Comparison of ENCODE assay signal across 14 mouse cellular contexts in the genomic region with DNA sequence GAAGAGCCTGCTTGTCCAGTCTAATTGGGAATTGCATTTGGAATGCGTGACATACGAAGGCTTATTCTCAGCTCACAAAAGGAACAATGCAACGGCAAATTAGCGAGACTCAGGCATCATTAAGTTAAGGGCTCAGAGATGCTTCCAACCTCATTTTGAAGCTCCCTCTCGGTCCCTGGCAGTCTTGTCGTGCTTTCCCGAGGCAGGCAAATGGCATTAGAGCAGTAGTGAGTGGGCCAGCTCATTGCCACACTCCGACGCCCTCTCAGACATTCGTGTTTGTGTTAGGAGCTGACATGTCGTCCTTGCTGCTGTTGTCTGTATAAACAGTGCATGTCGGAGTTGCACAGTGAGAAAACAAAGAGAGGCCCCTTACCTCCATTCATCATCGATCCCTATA.
DNase-seq lines count a peak whose midpoint lies in the region; ATAC-seq and TF ChIP-seq lines count a peak whose summit lies in the region.
"Had no signal": no experiment of that assay in that cellular context is flagged by ENCODE, and none has a peak within 500 bp of the region (broad histone marks: within the 10 kb centered on the region; RNA-seq: fewer than 3 reads in every experiment).

No protein-coding gene starts in this region.

- H3K36me3 ChIP-seq in hindbrain, embryonic 10.5 days: no peaks in the 10 kb centered on the region
- H3K36me3 ChIP-seq in midbrain, embryonic 15.5 days (replicated peaks): no peaks in the 10 kb centered on the region
- no peaks in the 10 kb centered on the region for H3K36me3 ChIP-seq in thymus, adult 2 months (ENCODE audit: control insufficient read depth, insufficient read depth, low read length)
- H3K36me3 ChIP-seq: embryonic facial prominence, embryonic 15.5 days; G1E had no signal

- TF ChIP-seq POLR2A in thymus, adult 2 months (IDR thresholded peaks at IDR 0.05; ENCODE audit: control insufficient read depth, extremely low read depth, insufficient read depth, low read length, poor library complexity): no peak

- peaks cover 21% of the 10 kb centered on the region for H3K4me1 ChIP-seq in hindbrain, embryonic 10.5 days (replicated peaks)
- peaks cover 10% of the 10 kb centered on the region for H3K4me1 ChIP-seq in midbrain, embryonic 15.5 days
- H3K4me1 ChIP-seq in thymus, adult 2 months (replicated peaks; ENCODE audit: control insufficient read depth, insufficient read depth, low read length): no peaks in the 10 kb centered on the region

- H3K4me3 ChIP-seq in hindbrain, embryonic 10.5 days: peak overlapping the region; percentile 20
- H3K4me3 ChIP-seq in midbrain, embryonic 15.5 days: no peak overlapping the region
- no peak overlapping the region for H3K4me3 ChIP-seq in thymus, adult 2 months (ENCODE audit: control insufficient read depth, insufficient read depth, low read length)
- H3K4me3 ChIP-seq: embryonic facial prominence, embryonic 15.5 days; gastrocnemius, adult 2 months had no signal

- H3K27me3 ChIP-seq in hindbrain, embryonic 10.5 days (ENCODE audit: insufficient read depth, poor library complexity, severe bottlenecking): no peaks in the 10 kb centered on the region
- H3K27me3 ChIP-seq in midbrain, embryonic 15.5 days (replicated peaks): no peaks in the 10 kb centered on the region
- H3K27me3 ChIP-seq in thymus, adult 2 months (ENCODE audit: control insufficient read depth, insufficient read depth, low read length): no peaks in the 10 kb centered on the region
- H3K27me3 ChIP-seq: embryonic facial prominence, embryonic 15.5 days had no signal

- TF ChIP-seq CTCF in thymus, adult 2 months (IDR thresholded peaks at IDR 0.05; ENCODE audit: borderline replicate concordance, control insufficient read depth, extremely low read depth, insufficient read depth, low read length, poor library complexity): no peak

- peak; percentile 48 for ATAC-seq in midbrain, embryonic 15.5 days (replicated peaks)

- H3K27ac ChIP-seq in hindbrain, embryonic 10.5 days: peak overlapping the region; percentile 54; the same call in 1 of the 2 replicates
- H3K27ac ChIP-seq in midbrain, embryonic 15.5 days: peak overlapping the region; percentile 60
- H3K27ac ChIP-seq in thymus, adult 2 months (ENCODE audit: control insufficient read depth, insufficient read depth, low read length): no peak overlapping the region
- H3K27ac ChIP-seq: embryonic facial prominence, embryonic 15.5 days; gastrocnemius, adult 2 months had no signal

- H3K9me3 ChIP-seq in hindbrain, embryonic 10.5 days: no peaks in the 10 kb centered on the region
- H3K9me3 ChIP-seq in midbrain, embryonic 15.5 days: no peaks in the 10 kb centered on the region
- H3K9me3 ChIP-seq: embryonic facial prominence, embryonic 15.5 days; G1E had no signal

- 17% methylated on average over 13 of the region's 13 CpGs for WGBS in hindbrain, embryonic 10.5 days
- 13% methylated on average over 13 of the region's 13 CpGs for WGBS in midbrain, embryonic 15.5 days
- 89% methylated on average over 13 of the region's 13 CpGs for WGBS in thymus, adult 2 months

- 0 out of 2 replicates have a peak overlapping the region, but pooled peaks have one; percentile 11 for H3K9ac ChIP-seq in midbrain, embryonic 15.5 days
- H3K9ac ChIP-seq: embryonic facial prominence, embryonic 15.5 days had no signal

- H3K4me2 ChIP-seq in midbrain, embryonic 15.5 days: peak overlapping the region; percentile 26
- H3K4me2 ChIP-seq: embryonic facial prominence, embryonic 15.5 days had no signal

- peak; percentile 34 for DNase-seq in embryo, embryonic 10 days (ENCODE audit: low spot score)
- no peak for DNase-seq in embryo, embryonic 11 days
- peak; percentile 22 for DNase-seq in embryo, embryonic 10.5 days (ENCODE audit: low spot score)
- peak; percentile 13 for DNase-seq in hindbrain, embryonic 10.5 days (ENCODE audit: low spot score)
- DNase-seq in left cerebral cortex, postnatal 10 days (ENCODE audit: extremely low spot score in 1 of 2, low spot score in 2 of 2): no peak
- DNase-seq in right cerebral cortex, adult 18-20 months: no peak
- DNase-seq in thymus, adult 2 months: no peak
- DNase-seq: gastrocnemius, adult 2 months; heart, postnatal 14 days; kidney, adult 9 months; lung, adult 2 months had no signal

- intact Hi-C loops in left cerebral cortex, postnatal 10 days (cut with DNase I): no loop called here

Comparison
In these comparisons a context has a peak if more than half of its experiments do, and no peak if none do; other contexts are left out.
1. DNase-seq: peak in embryo, embryonic 10 days (single experiment), embryo, embryonic 10.5 days (single experiment) and hindbrain, embryonic 10.5 days (single experiment); none in embryo, embryonic 11 days (single experiment), left cerebral cortex, postnatal 10 days (0 of 2), right cerebral cortex, adult 18-20 months (single experiment) and thymus, adult 2 months (single experiment).